Mouse (Mus musculus): Measurements from ENCODE around the gene Kctd7. TPM values are rescaled to one million over a fixed set of nuclear protein-coding genes. Genes with fewer than 3 reads are reported as not detected.

Kctd7 gene
- polyA plus RNA-seq, 1 experiment from 2014 or later, result 5.1 TPM

GRCm38 (mm10) chr5:130185312-130185711 lies 40.7 kb downstream of the Kctd7 start:
- TF ChIP-seq CTCF (IDR thresholded peaks at IDR 0.05), result no peak
- CTCF ChIA-PET, result interaction anchor here (1.0 to 2.1 kb wide), 3 partner anchors 10 to 13 kb away, joined by 3 to 7 read pairs (median 6); no protein-coding TSS in a partner anchor
- no peaks in the 10 kb centered on the region for H3K27me3 ChIP-seq
- POLR2A ChIA-PET, result no interaction called here
- ATAC-seq (no peak), DNase-seq (ENCODE audit: low read depth, low spot score) (no peak)
- in situ Hi-C loops (cut with MboI; ENCODE audit: low pct_unique_long_range_greater_than_20kb), result no loop called here

- ChIA-PET POLR2A (no interaction called here), CTCF (interaction anchor here (1.3 kb wide), 2 partner anchors 10 to 13 kb away, joined by 3 to 5 read pairs; no protein-coding TSS in a partner anchor)
- no peak for ATAC-seq
- TF ChIP-seq CTCF (IDR thresholded peaks at IDR 0.05), result no peak
- in situ Hi-C loops (cut with MboI; ENCODE audit: low pct_unique_long_range_greater_than_20kb), result no loop called here
- no peaks in the 10 kb centered on the region for H3K27me3 ChIP-seq
- no peak for DNase-seq (ENCODE audit: low read depth, low spot score)
Observed at GRCm38 (mm10) chr5:130187383-130187782, 42.7 kb downstream of the Kctd7 start.

DNA sequence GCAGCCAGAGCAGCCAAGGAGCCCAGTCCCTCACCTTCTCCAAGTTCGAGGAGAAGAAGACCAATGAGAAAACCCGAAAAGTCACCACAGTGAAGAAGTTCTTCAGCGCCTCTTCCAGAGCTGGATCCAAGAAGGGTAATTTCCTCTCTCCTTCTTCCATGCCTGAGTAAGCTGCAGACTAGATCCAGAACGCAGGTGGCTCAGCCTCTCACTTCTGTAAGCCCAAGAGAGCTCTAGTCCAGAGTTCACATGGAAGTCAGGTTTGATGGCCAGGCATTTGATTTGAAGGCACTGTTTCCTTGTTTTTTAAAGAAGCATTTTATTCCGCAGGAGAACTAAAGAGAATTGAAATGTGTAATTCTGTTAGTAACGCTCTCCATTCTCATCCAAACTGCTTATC lies 46.2 kb downstream of the Kctd7 start:
- no peak for DNase-seq (ENCODE audit: low read depth, low spot score)
- no peaks in the 10 kb centered on the region for H3K27me3 ChIP-seq
- ChIA-PET CTCF (interaction anchor here (2.0 to 3.1 kb wide), 2 partner anchors 10 to 11 kb away, joined by 8 read pairs; no protein-coding TSS in a partner anchor), POLR2A (no interaction called here)
- in situ Hi-C loops (cut with MboI; ENCODE audit: low pct_unique_long_range_greater_than_20kb), result no loop called here
- TF ChIP-seq CTCF (IDR thresholded peaks at IDR 0.05), result no peak
- no peak for ATAC-seq

GRCm38 (mm10) chr5:130191865-130192264 lies 47.2 kb downstream of the Kctd7 start:
- CTCF ChIA-PET, result interaction anchor here (1.2 to 3.1 kb wide), 4 partner anchors 9 to 24 kb away, joined by 3 to 8 read pairs (median 6); no protein-coding TSS in a partner anchor
- no peaks in the 10 kb centered on the region for H3K27me3 ChIP-seq
- POLR2A ChIA-PET, result no interaction called here
- ATAC-seq, result no peak
- TF ChIP-seq CTCF (IDR thresholded peaks at IDR 0.05), result no peak
- no peak for DNase-seq (ENCODE audit: low read depth, low spot score)
- in situ Hi-C loops (cut with MboI; ENCODE audit: low pct_unique_long_range_greater_than_20kb), result no loop called here

- DNase-seq (ENCODE audit: low read depth, low spot score), result no peak
- in situ Hi-C loops (cut with MboI; ENCODE audit: low pct_unique_long_range_greater_than_20kb), result no loop called here
Observed at GRCm38 (mm10) chr5:130192356-130192944, 47.8 kb downstream of the Kctd7 start.

GRCm38 (mm10) chr5:130193760-130194159 lies 49.1 kb downstream of the Kctd7 start:
- ATAC-seq, result no peak
- no peak for DNase-seq (ENCODE audit: low read depth, low spot score)
- CTCF ChIA-PET, result interaction anchor here (0.8 to 1.3 kb wide), 4 partner anchors 10 to 35 kb away, joined by 3 to 4 read pairs (median 3); no protein-coding TSS in a partner anchor
- no peak for TF ChIP-seq CTCF (IDR thresholded peaks at IDR 0.05)
- in situ Hi-C loops (cut with MboI; ENCODE audit: low pct_unique_long_range_greater_than_20kb), result no loop called here
- POLR2A ChIA-PET, result no interaction called here
- H3K27me3 ChIP-seq, result no peaks in the 10 kb centered on the region

More at GRCm38 (mm10) chr5:130192356-130192944, 47.8 kb downstream of the Kctd7 start:
- ATAC-seq, result no peak
- CTCF ChIA-PET, result interaction anchor here (1.2 to 3.1 kb wide), 5 partner anchors 8 to 37 kb away, joined by 3 to 8 read pairs (median 3); no protein-coding TSS in a partner anchor
- H3K27me3 ChIP-seq, result no peaks in the 10 kb centered on the region
- POLR2A ChIA-PET, result no interaction called here
- TF ChIP-seq CTCF (IDR thresholded peaks at IDR 0.05), result no peak

GRCm38 (mm10) chr5:130196307-130196706 lies 51.6 kb downstream of the Kctd7 start:
- CTCF ChIA-PET, result interaction anchor here (2.1 kb wide), 1 partner anchor 19 kb away, joined by 5 read pairs; no protein-coding TSS in a partner anchor
- in situ Hi-C loops (cut with MboI; ENCODE audit: low pct_unique_long_range_greater_than_20kb), result no loop called here
- ATAC-seq (no peak), DNase-seq (ENCODE audit: low read depth, low spot score) (no peak)
- no peak for TF ChIP-seq CTCF (IDR thresholded peaks at IDR 0.05)
- H3K27me3 ChIP-seq, result no peaks in the 10 kb centered on the region
- POLR2A ChIA-PET, result no interaction called here

DNA sequence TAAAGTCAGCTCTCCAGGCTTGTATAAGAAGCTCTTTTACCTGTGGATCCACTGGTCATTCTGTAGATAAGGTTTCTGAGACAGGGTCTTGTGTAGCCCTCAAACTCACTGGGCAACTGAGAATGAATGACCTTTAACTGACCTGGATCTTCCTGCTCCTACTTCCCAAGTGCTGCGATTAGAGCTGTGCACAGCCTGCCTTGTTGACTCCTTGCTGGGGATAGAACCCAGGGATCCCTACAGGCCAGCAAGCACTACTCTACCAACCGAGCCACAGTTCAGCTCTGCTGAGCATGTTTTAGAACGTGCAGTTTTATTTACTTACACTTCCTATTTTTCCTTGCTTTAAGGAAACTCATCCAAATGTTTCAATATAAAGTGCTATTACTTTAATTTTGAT lies 52.8 kb downstream of the Kctd7 start:
- in situ Hi-C loops (cut with MboI; ENCODE audit: low pct_unique_long_range_greater_than_20kb), result no loop called here
- no peak for ATAC-seq
- ChIA-PET CTCF (interaction anchor here (0.7 to 1.6 kb wide), 4 partner anchors 9 to 15 kb away, joined by 3 to 6 read pairs (median 4); no protein-coding TSS in a partner anchor), POLR2A (interaction anchor here (0.6 to 1.5 kb wide), 2 partner anchors 14 to 198 kb away, joined by 3 to 4 read pairs; no protein-coding TSS in a partner anchor)
- no peak for DNase-seq (ENCODE audit: low read depth, low spot score)
- no peak for TF ChIP-seq CTCF (IDR thresholded peaks at IDR 0.05)
- H3K27me3 ChIP-seq, result no peaks in the 10 kb centered on the region

GRCm38 (mm10) chr5:130197981-130198380 lies 53.3 kb downstream of the Kctd7 start:
- ChIA-PET POLR2A (interaction anchor here (1.5 kb wide), 1 partner anchor 15 kb away, joined by 4 read pairs; no protein-coding TSS in a partner anchor), CTCF (interaction anchor here (1.3 to 1.6 kb wide), 4 partner anchors 9 to 14 kb away, joined by 3 to 6 read pairs (median 5); no protein-coding TSS in a partner anchor)

GRCm38 (mm10) chr5:130200233-130201029 lies 55.8 kb downstream of the Kctd7 start:
- ChIA-PET POLR2A (interaction anchor here (0.5 to 1.3 kb wide), 2 partner anchors 13 to 59 kb away, joined by 4 read pairs; no protein-coding TSS in a partner anchor), CTCF (interaction anchor here (0.7 to 1.5 kb wide), 3 partner anchors 9 to 15 kb away, joined by 4 to 8 read pairs (median 5); no protein-coding TSS in a partner anchor)
- no peak for ATAC-seq
- TF ChIP-seq CTCF (IDR thresholded peaks at IDR 0.05), result no peak
- no peaks in the 10 kb centered on the region for H3K27me3 ChIP-seq
- DNase-seq (ENCODE audit: low read depth, low spot score), result no peak
- in situ Hi-C loops (cut with MboI; ENCODE audit: low pct_unique_long_range_greater_than_20kb), result no loop called here

More at GRCm38 (mm10) chr5:130197981-130198380, 53.3 kb downstream of the Kctd7 start:
- ATAC-seq, result no peak
- DNase-seq (ENCODE audit: low read depth, low spot score), result no peak
- no peaks in the 10 kb centered on the region for H3K27me3 ChIP-seq
- in situ Hi-C loops (cut with MboI; ENCODE audit: low pct_unique_long_range_greater_than_20kb), result no loop called here
- TF ChIP-seq CTCF (IDR thresholded peaks at IDR 0.05), result no peak
